In the genomic region with DNA sequence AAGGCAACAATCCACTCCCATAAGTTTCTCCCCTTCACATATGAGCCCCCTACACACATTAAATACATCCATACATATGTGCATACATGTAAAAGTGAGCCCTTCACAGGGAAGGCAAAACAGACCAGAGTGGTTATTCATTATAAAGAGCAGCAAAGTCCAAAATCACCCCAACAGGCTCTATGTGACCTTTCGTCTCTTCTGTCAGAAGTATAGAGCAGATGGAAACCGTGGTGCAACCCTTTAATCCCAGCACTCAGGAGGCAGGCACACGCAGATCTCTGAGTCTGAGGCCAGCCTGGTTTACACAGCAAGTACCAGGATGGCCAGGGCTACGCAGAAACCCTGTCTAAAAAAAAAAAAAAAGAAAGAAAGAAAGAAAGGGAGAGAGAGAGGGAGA, we compare ENCODE assay signal across 8 mouse cellular contexts.
"Had no signal": no experiment of that assay in that cellular context is flagged by ENCODE, and none has a peak within 500 bp of the region (broad histone marks: within the 10 kb centered on the region; RNA-seq: fewer than 3 reads in every experiment).

No protein-coding gene starts in this region.

- H3K27ac ChIP-seq: lung, embryonic 15.5 days; macrophage; midbrain, embryonic 13.5 days; midbrain, embryonic 15.5 days; neural tube, embryonic 12.5 days had no signal

- H3K27me3 ChIP-seq: lung, embryonic 15.5 days; megakaryocyte, embryonic 14.5 days; midbrain, embryonic 13.5 days; midbrain, embryonic 15.5 days; neural tube, embryonic 12.5 days had no signal

- H3K9me3 ChIP-seq: lung, embryonic 15.5 days; megakaryocyte, embryonic 14.5 days; midbrain, embryonic 15.5 days; neural tube, embryonic 12.5 days had no signal

- H3K9ac ChIP-seq: lung, embryonic 15.5 days; midbrain, embryonic 13.5 days; midbrain, embryonic 15.5 days; neural tube, embryonic 12.5 days had no signal

- H3K4me1 ChIP-seq: lung, embryonic 15.5 days; midbrain, embryonic 13.5 days; midbrain, embryonic 15.5 days; neural tube, embryonic 12.5 days had no signal

- ATAC-seq: lung, postnatal 0 days had no signal

- H3K4me2 ChIP-seq: lung, embryonic 15.5 days; midbrain, embryonic 11.5 days; midbrain, embryonic 13.5 days; midbrain, embryonic 15.5 days; neural tube, embryonic 12.5 days had no signal

- H3K4me3 ChIP-seq: lung, embryonic 15.5 days; megakaryocyte, embryonic 14.5 days; midbrain, embryonic 13.5 days; midbrain, embryonic 15.5 days; neural tube, embryonic 12.5 days had no signal
